Mouse (Mus musculus) liver, adult 2 months (tissue): ENCODE results near the gene Emilin2. TPM values are rescaled to one million over a fixed set of nuclear protein-coding genes. Genes with fewer than 3 reads are reported as not detected.

ENCODE experiments used
- DNase-seq: peaks from one replicate; pipeline ENCODE4 v3.0.0-alpha.2; 2011; ENCODE audit warnings: low read depth, low spot score; ENCODE audit errors: extremely low read depth
- H3K27ac ChIP-seq: fragments of 200-500 bp; replicated peaks from 2 replicates; pipeline ENCODE4 v1.5.1; 2012; ENCODE audit warnings: low read depth, mild to moderate bottlenecking, control low read depth, inconsistent platforms, low read length; ENCODE audit not compliant: insufficient read depth
- H3K27me3 ChIP-seq: fragments of 200-500 bp; 2 replicates; pipeline ENCODE4 v1.6.1; 2012; ENCODE audit warnings: mild to moderate bottlenecking, moderate library complexity, low read length, inconsistent platforms; ENCODE audit not compliant: control insufficient read depth, insufficient read depth
- H3K36me3 ChIP-seq: fragments of 200-500 bp; 2 replicates; pipeline ENCODE4 v1.6.1; 2012; ENCODE audit warnings: low read length, inconsistent platforms; ENCODE audit not compliant: control insufficient read depth, insufficient read depth
- H3K4me1 ChIP-seq: fragments of 200-500 bp; 2 replicates; pipeline ENCODE4 v1.6.1; 2011; ENCODE audit warnings: low read length; ENCODE audit not compliant: control insufficient read depth, insufficient read depth
- H3K4me3 ChIP-seq: fragments of 200-500 bp; 2 replicates; pipeline ENCODE4 v1.5.1; 2011; ENCODE audit warnings: low read depth, mild to moderate bottlenecking, control low read depth, low read length, moderate library complexity; ENCODE audit not compliant: insufficient read depth
- H3K79me2 ChIP-seq: fragments of 200-500 bp; 2 replicates; pipeline ENCODE4 v1.6.1; 2012; ENCODE audit warnings: inconsistent platforms, mild to moderate bottlenecking, low read length, moderate library complexity; ENCODE audit not compliant: control insufficient read depth, insufficient read depth
- H3K9ac ChIP-seq: fragments of 200-500 bp; 2 replicates; pipeline ENCODE4 v1.6.1; 2012; ENCODE audit warnings: low read depth, mild to moderate bottlenecking, control low read depth, inconsistent platforms, low read length
- CTCF ChIP-seq: fragments of 200-500 bp; IDR thresholded peaks from 2 replicates; pipeline ENCODE4 v1.5.1; 2011; ENCODE audit warnings: low read depth, low read length, control low read depth
- POLR2A ChIP-seq: fragments of 200-500 bp; IDR thresholded peaks from 2 replicates; pipeline ENCODE4 v1.6.1; 2011; ENCODE audit warnings: low read length, control low read depth; ENCODE audit not compliant: insufficient read depth; ENCODE audit errors: extremely low read depth
- WGBS: fragments of 180-500 bp; shearing (Covaris S2); methylation state at CpG from one replicate; pipeline ENCODE4 v1.1.7; 2018; 5-methylcytosine and 5-hydroxymethylcytosine counted together
- polyA plus RNA-seq: library from polyadenylated mRNA; depleted of rRNA; stranded (reverse); fragments of >200 nt; gene quantifications from 2 replicates; pipeline ENCODE4 v1.2.3, GENCODE M21; 2012
- total RNA-seq: library from RNA; depleted of rRNA; stranded (reverse); fragments of >200 nt; gene quantifications from 2 replicates; pipeline ENCODE4 v1.2.3, GENCODE M21; 2014

Gene Emilin2
- total and polyA plus RNA-seq, 2 experiments, result 1.1 to 1.7 TPM

GRCm38 (mm10) chr17:71233210-71233609 is 78.6 kb downstream of the Emilin2 start:
- no peak overlapping the region for H3K9ac ChIP-seq
- no peak overlapping the region for H3K4me3 ChIP-seq
- no peaks in the 10 kb centered on the region for H3K4me1 ChIP-seq
- peaks cover 84% of the 10 kb centered on the region for H3K36me3 ChIP-seq
- no peak for DNase-seq
- no peak overlapping the region for H3K27ac ChIP-seq
- no peaks in the 10 kb centered on the region for H3K79me2 ChIP-seq
- H3K27me3 ChIP-seq, result no peaks in the 10 kb centered on the region
- no peak for TF ChIP-seq POLR2A
- no peak for TF ChIP-seq CTCF
- WGBS, result 92% methylated on average over 4 of the region's 4 CpGs

GRCm38 (mm10) chr17:71231998-71232397 is 79.8 kb downstream of the Emilin2 start:
- no peak for TF ChIP-seq POLR2A
- no peak for TF ChIP-seq CTCF
- H3K27ac ChIP-seq, result no peak overlapping the region
- H3K9ac ChIP-seq, result no peak overlapping the region
- H3K4me1 ChIP-seq, result no peaks in the 10 kb centered on the region
- no peaks in the 10 kb centered on the region for H3K27me3 ChIP-seq
- WGBS, result 85% methylated on average over 2 of the region's 2 CpGs
- H3K4me3 ChIP-seq, result no peak overlapping the region
- DNase-seq, result no peak
- H3K36me3 ChIP-seq, result peaks cover 81% of the 10 kb centered on the region
- no peaks in the 10 kb centered on the region for H3K79me2 ChIP-seq

GRCm38 (mm10) chr17:71230108-71230709 is 81.6 kb downstream of the Emilin2 start:
- 72% methylated on average over 9 of the region's 9 CpGs for WGBS
- Histone ChIP-seq H3K4me3 (no peak overlapping the region), H3K79me2 (peaks cover 1% of the 10 kb centered on the region), H3K27ac (no peak overlapping the region), H3K36me3 (peaks cover 78% of the 10 kb centered on the region), H3K4me1 (peaks cover 1% of the 10 kb centered on the region; the same call in 1 of the 2 replicates), H3K9ac (no peak overlapping the region), H3K27me3 (no peaks in the 10 kb centered on the region)
- TF ChIP-seq POLR2A (no peak), CTCF (no peak)
- DNase-seq, result no peak

GRCm38 (mm10) chr17:71228651-71229050 is 83.1 kb downstream of the Emilin2 start:
- H3K79me2 ChIP-seq, result peaks cover 4% of the 10 kb centered on the region
- peaks cover 9% of the 10 kb centered on the region for H3K4me1 ChIP-seq
- no peak overlapping the region for H3K9ac ChIP-seq
- TF ChIP-seq POLR2A (no peak), CTCF (no peak)
- H3K27ac ChIP-seq, result no peak overlapping the region
- 91% methylated on average over 7 of the region's 7 CpGs for WGBS
- DNase-seq, result no peak
- H3K4me3 ChIP-seq, result no peak overlapping the region
- peaks cover 81% of the 10 kb centered on the region for H3K36me3 ChIP-seq
- no peaks in the 10 kb centered on the region for H3K27me3 ChIP-seq

GRCm38 (mm10) chr17:71227128-71227895 is 84.5 kb downstream of the Emilin2 start:
- no peak for DNase-seq
- Histone ChIP-seq H3K36me3 (peaks cover 81% of the 10 kb centered on the region), H3K4me1 (peaks cover 17% of the 10 kb centered on the region), H3K4me3 (no peak overlapping the region), H3K9ac (no peak overlapping the region), H3K79me2 (peaks cover 4% of the 10 kb centered on the region), H3K27me3 (no peaks in the 10 kb centered on the region), H3K27ac (no peak overlapping the region)
- WGBS, result 86% methylated on average over 9 of the region's 9 CpGs
- no peak for TF ChIP-seq CTCF

- Histone ChIP-seq H3K79me2 (peaks cover 8% of the 10 kb centered on the region), H3K4me1 (peaks cover 28% of the 10 kb centered on the region), H3K36me3 (peaks cover 80% of the 10 kb centered on the region), H3K4me3 (no peak overlapping the region), H3K27ac (no peak overlapping the region), H3K27me3 (no peaks in the 10 kb centered on the region), H3K9ac (0 out of 2 replicates have a peak overlapping the region, but pooled peaks have one; percentile 13)
- WGBS, result 33% methylated on average over 5 of the region's 5 CpGs
- DNase-seq, result peak; percentile 57
- peak; percentile 70 for TF ChIP-seq CTCF
- no peak for TF ChIP-seq POLR2A
These were observed 86.7 kb downstream of the Emilin2 start for GRCm38 (mm10) chr17:71225091-71225490.
